Mouse (Mus musculus) midbrain, embryonic 15.5 days (tissue): ENCODE data around the gene Fmo5. TPM values are rescaled to one million over a fixed set of nuclear protein-coding genes. Genes with fewer than 3 reads are reported as not detected.

ENCODE experiments used
- ATAC-seq: fragments of 200-750 bp; cut with Nextera tagmentation; replicated peaks from 2 replicates; pipeline ENCODE4 v1.8.0; 2017; ENCODE audit warnings: moderate TSS enrichment
- H3K27ac ChIP-seq: fragments of 300-500 bp; sonication (generic); 2 replicates; pipeline ENCODE4 v1.5.1; 2015; ENCODE audit warnings: mild to moderate bottlenecking, inconsistent platforms
- H3K27me3 ChIP-seq: fragments of 300-500 bp; sonication (generic); replicated peaks from 2 replicates; pipeline ENCODE4 v1.6.1; 2015; ENCODE audit warnings: inconsistent platforms
- H3K36me3 ChIP-seq: fragments of 300-500 bp; sonication (generic); replicated peaks from 2 replicates; pipeline ENCODE4 v1.6.1; 2015; ENCODE audit warnings: inconsistent platforms
- H3K4me1 ChIP-seq: fragments of 300-500 bp; sonication (generic); 2 replicates; pipeline ENCODE4 v1.6.1; 2015; ENCODE audit warnings: inconsistent platforms
- H3K4me2 ChIP-seq: fragments of 300-500 bp; sonication (generic); 2 replicates; pipeline ENCODE4 v1.6.1; 2015; ENCODE audit warnings: inconsistent platforms, mild to moderate bottlenecking, moderate library complexity
- H3K4me3 ChIP-seq: fragments of 300-500 bp; sonication (generic); 2 replicates; pipeline ENCODE4 v1.5.1; 2015; ENCODE audit warnings: mild to moderate bottlenecking, inconsistent platforms
- H3K9ac ChIP-seq: fragments of 300-500 bp; sonication (generic); 2 replicates; pipeline ENCODE4 v1.6.1; 2015; ENCODE audit warnings: mild to moderate bottlenecking, inconsistent platforms
- H3K9me3 ChIP-seq: fragments of 300-500 bp; sonication (generic); 2 replicates; pipeline ENCODE4 v1.6.1; 2016; ENCODE audit warnings: inconsistent platforms
- WGBS: fragments of 180-500 bp; shearing (Covaris S2); methylation state at CpG from one replicate; pipeline ENCODE4 v1.1.7; 2015; ENCODE audit warnings: mixed read lengths; 5-methylcytosine and 5-hydroxymethylcytosine counted together
- polyA plus RNA-seq: library from polyadenylated mRNA; unstranded; fragments of >200 nt; fragmentation: Nextera tagmentation; extraction: Ambion mirVana; gene quantifications from 2 replicates; pipeline ENCODE4 v1.2.1, GENCODE M21; 2015

Gene Fmo5
- polyA plus RNA-seq, 1 experiment from 2014 or later = 0.89 TPM

DNA sequence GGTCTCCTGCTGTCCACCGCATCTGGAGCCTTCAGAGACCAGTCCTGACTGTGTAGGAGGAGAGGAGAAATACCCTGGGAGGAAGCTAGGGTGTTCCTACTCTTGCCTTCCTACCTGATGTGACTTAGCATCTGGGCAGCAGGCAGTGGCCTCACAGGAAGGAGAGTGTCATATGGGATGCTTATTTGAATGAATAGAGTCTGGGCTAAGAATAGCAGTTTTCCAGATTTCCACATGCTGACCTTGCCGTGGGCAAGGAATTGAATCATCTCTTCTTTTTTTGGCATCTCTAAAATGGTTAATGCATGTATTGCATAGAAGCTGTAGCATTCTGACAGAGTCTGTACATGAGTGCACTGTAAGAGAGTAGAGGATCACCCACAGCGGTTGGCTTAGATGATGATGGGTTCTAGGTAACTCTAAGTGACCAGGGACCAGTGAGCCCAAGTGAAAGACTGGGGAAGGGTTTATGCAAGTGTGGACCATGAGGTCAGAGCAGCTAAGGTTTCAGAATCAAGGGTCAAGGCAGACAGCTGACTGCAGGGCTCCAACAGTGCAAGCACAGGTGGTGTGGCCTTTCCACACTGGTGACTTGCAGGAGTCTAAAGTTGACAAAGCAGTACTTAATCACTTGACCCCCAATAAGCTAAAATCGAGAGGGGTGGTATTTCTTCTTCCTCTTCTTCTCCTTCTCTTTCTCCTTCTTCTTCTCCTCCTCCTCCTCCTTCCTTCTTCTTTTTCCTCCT is 57.9 kb downstream of the Fmo5 start:
- no peak for ATAC-seq
- peaks cover 9% of the 10 kb centered on the region; the same call in 1 of the 2 replicates for H3K4me1 ChIP-seq
- WGBS = 76% methylated on average over 4 of the region's 4 CpGs
- no peak overlapping the region for H3K9ac ChIP-seq
- no peak overlapping the region for H3K4me2 ChIP-seq
- H3K27ac ChIP-seq = no peak overlapping the region
- peaks cover 22% of the 10 kb centered on the region for H3K27me3 ChIP-seq
- no peaks in the 10 kb centered on the region for H3K9me3 ChIP-seq
- H3K4me3 ChIP-seq = no peak overlapping the region
- H3K36me3 ChIP-seq = peaks cover 8% of the 10 kb centered on the region; the same call in 1 of the 2 replicates

DNA sequence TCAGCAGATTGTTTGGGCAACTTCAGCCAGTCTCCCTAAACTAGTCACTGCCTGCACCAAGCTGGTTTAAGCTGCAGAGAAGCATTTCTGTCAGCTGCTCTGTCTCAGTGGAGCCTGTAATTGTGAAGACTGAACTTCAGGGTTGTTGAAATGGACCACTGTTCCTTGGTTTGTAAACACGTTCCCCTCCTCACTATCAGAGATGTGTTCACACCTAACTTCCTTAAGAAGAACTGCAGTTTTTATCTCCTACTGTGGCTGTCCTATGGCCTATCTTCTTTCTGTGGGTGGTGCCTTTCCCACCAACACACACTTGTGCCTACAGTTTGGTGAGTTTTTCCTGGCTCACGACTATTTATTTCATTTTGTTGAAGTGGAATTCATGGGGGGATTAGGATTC is 60.7 kb downstream of the Fmo5 start:
- ATAC-seq = no peak
- H3K27me3 ChIP-seq = peaks cover 4% of the 10 kb centered on the region; the same call in 1 of the 2 replicates
- no peak overlapping the region for H3K9ac ChIP-seq
- no peak overlapping the region for H3K4me3 ChIP-seq
- 80% methylated on average over 2 of the region's 2 CpGs for WGBS
- no peak overlapping the region for H3K27ac ChIP-seq
- H3K4me1 ChIP-seq = no peaks in the 10 kb centered on the region
- H3K36me3 ChIP-seq = peaks cover 10% of the 10 kb centered on the region; the same call in 1 of the 2 replicates
- H3K4me2 ChIP-seq = no peak overlapping the region
- H3K9me3 ChIP-seq = no peaks in the 10 kb centered on the region

DNA sequence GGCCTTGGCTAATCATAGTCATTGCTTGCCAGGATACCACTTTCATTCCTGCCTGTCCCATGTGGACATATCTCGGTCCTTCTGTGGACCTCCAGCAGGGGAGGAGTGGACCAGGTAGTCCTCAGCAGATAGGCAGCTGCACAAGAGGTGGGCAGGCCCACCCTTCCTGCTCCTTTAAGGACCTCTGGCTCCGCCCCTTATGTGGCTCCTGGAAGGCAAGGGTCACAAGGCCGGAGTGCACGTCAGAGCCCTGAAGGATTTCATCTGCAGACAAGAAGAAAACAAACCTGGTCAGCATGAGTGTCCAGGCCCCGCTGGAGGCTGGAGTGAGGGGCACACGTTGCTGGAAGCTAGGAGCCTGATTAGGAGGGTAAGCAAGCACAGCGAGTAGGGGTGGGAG is 62.0 kb downstream of the Fmo5 start:
- WGBS = 64% methylated on average over 7 of the region's 7 CpGs
- ATAC-seq = no peak; the same call in 1 of the 2 replicates
- H3K36me3 ChIP-seq = peaks cover 14% of the 10 kb centered on the region; the same call in 1 of the 2 replicates
- H3K9ac ChIP-seq = no peak overlapping the region
- H3K27ac ChIP-seq = no peak overlapping the region
- H3K4me2 ChIP-seq = no peak overlapping the region
- H3K9me3 ChIP-seq = no peaks in the 10 kb centered on the region
- no peak overlapping the region for H3K4me3 ChIP-seq
- H3K27me3 ChIP-seq = no peaks in the 10 kb centered on the region
- no peaks in the 10 kb centered on the region for H3K4me1 ChIP-seq

DNA sequence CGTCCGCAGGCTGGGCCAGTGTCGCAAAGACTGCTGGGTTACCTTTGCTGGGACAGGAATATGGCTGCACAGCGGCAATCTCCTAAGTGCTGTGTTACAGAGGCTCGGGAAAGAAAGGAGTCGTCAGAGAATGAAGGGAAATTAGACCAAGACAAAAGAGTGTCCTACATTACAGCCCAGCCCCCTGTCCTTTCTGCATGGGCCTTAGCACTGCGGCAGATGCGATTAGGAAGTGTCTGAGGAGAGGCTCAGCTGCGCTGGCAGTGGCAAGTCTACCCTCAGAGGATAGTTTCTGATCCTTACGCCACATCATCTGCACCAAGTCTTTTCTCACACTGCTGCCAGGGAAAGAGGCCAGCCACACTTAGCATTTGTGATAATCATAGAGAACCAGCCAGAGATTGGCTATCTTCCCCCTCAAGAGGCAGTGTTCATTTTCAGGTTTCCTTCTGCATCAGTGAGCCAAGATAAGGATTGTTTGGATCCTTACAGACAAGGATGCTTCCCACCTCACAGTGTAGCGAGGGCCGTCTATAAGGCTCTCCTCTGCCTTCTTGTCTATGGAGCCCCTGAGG is 62.9 kb downstream of the Fmo5 start:
- Histone ChIP-seq H3K27me3 (no peaks in the 10 kb centered on the region), H3K36me3 (peaks cover 14% of the 10 kb centered on the region; the same call in 1 of the 2 replicates), H3K27ac (no peak overlapping the region), H3K9ac (no peak overlapping the region), H3K4me2 (no peak overlapping the region), H3K9me3 (no peaks in the 10 kb centered on the region), H3K4me3 (no peak overlapping the region), H3K4me1 (no peaks in the 10 kb centered on the region)
- no peak for ATAC-seq
- 57% methylated on average over 12 of the region's 12 CpGs for WGBS

DNA sequence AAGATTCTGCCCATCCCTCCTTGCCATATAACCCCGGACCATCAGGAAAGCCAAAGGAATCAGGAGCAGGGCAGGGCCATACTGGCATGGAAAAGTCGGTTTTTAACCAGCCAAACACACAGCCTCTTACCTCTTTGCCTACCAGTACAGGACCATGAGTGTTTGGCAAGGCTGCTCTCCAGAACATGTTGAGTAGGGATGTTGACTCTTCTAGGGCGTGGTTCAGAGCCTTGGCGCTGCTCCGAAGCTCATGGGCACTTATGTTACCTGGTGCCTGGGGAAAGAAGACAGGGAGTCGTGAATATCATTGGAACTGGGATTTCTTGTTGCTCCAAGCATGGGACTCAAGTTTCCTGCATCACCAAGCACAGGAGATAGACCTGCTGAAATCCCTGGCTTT is 65.2 kb downstream of the Fmo5 start:
- H3K36me3 ChIP-seq = peaks cover 14% of the 10 kb centered on the region; the same call in 1 of the 2 replicates
- WGBS = 88% methylated on average over 6 of the region's 6 CpGs
- no peak for ATAC-seq

DNA sequence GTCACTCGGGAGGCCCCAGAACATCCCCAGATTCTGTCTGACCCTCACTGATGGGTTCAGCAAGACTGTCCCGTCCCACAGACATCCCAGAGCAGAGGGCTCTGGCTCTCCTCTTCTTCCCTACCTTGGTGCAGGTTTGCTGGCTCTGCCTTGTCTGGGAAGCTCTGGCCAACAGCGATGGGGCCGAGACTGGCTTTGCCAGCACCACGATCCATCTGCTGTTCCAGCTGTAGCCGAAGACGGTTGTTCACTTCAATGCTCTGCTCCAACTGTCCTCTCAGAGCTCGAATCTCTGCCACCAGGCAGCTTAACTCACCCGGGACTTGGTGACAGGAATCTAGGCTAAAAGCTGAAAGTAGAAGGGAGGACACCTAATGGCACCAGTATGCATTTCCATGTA is 68.3 kb downstream of the Fmo5 start:
- Histone ChIP-seq H3K9me3 (no peaks in the 10 kb centered on the region), H3K27ac (no peak overlapping the region), H3K27me3 (no peaks in the 10 kb centered on the region), H3K4me1 (no peaks in the 10 kb centered on the region), H3K4me2 (no peak overlapping the region), H3K4me3 (no peak overlapping the region), H3K9ac (no peak overlapping the region), H3K36me3 (peaks cover 12% of the 10 kb centered on the region; the same call in 1 of the 2 replicates)
- ATAC-seq = no peak
- 88% methylated on average over 9 of the region's 9 CpGs for WGBS

More for the DNA sequence above, 65.2 kb downstream of the Fmo5 start:
- Histone ChIP-seq H3K27ac (no peak overlapping the region), H3K9ac (no peak overlapping the region), H3K4me1 (no peaks in the 10 kb centered on the region), H3K4me2 (no peak overlapping the region), H3K4me3 (no peak overlapping the region), H3K9me3 (no peaks in the 10 kb centered on the region), H3K27me3 (no peaks in the 10 kb centered on the region)

DNA sequence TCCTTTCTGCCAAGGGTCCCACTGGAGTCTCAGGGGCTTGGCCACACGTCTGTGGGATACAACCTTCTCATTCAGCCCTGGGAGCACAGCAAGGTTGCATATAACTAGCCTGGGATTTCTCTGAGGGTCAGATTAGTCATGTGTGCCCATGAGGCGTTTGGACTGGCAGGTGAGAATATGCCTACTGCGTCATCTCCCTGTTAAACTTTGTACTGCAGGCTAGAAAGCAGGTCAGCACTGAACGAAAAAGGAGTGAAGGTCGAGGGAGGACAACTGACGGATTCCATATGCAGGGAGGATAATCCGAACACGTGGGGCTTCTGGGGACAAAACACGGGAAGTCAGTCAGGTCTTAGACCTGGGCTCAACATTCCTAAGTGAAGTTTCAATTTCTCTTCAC is 68.7 kb downstream of the Fmo5 start:
- H3K36me3 ChIP-seq = peaks cover 12% of the 10 kb centered on the region; the same call in 1 of the 2 replicates
- no peak for ATAC-seq
- 83% methylated on average over 9 of the region's 9 CpGs for WGBS

DNA sequence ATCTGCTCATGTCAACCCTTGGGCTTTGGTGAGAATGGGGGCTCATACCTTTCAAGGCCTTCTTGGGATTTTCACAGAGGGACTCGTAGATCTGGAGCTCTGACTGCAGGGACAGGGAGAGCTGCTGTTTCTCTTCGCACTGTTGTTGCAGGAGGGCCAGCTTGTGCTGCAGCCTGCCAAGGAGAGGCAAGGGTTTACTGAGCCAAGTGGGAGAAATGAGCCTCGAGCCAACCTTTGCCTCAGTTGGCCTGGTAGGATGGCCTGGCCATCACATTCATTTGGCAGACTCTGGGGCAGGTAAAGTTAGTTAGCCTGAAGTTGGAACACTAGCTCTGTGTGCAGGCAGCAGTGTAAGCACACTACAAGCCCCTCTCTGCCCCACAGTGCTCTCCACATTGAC is 70.5 kb downstream of the Fmo5 start:
- no peak for ATAC-seq
- Histone ChIP-seq H3K9me3 (no peaks in the 10 kb centered on the region), H3K4me1 (no peaks in the 10 kb centered on the region), H3K4me2 (no peak overlapping the region), H3K36me3 (peaks cover 10% of the 10 kb centered on the region; the same call in 1 of the 2 replicates), H3K27me3 (no peaks in the 10 kb centered on the region), H3K4me3 (no peak overlapping the region), H3K27ac (no peak overlapping the region), H3K9ac (no peak overlapping the region)
- WGBS = 81% methylated on average over 3 of the region's 3 CpGs

More for the DNA sequence above, 68.7 kb downstream of the Fmo5 start:
- no peaks in the 10 kb centered on the region for H3K27me3 ChIP-seq
- no peak overlapping the region for H3K9ac ChIP-seq
- H3K27ac ChIP-seq = no peak overlapping the region
- no peaks in the 10 kb centered on the region for H3K9me3 ChIP-seq
- no peaks in the 10 kb centered on the region for H3K4me1 ChIP-seq
- no peak overlapping the region for H3K4me3 ChIP-seq
- H3K4me2 ChIP-seq = no peak overlapping the region

DNA sequence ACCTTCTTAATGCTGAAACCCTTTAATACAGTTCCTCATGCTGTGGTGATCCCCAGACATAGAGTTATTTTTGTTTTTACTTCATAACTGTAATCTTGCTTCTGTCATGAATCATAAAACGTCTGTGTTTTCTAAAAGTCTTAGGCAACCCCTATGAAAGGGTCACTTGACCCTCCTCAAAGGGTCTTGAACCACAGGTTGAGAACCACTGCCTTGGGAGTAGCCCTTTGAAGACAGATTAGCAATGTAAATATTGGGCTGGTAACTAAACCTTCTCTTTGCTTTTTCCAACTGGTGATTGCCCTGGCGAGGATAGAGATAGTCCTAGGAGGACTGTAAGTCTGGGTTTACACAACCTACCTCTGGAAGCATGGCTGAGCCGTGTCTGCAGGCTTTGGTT is 72.6 kb downstream of the Fmo5 start:
- no peaks in the 10 kb centered on the region for H3K27me3 ChIP-seq
- no peak overlapping the region for H3K27ac ChIP-seq
- H3K9me3 ChIP-seq = no peaks in the 10 kb centered on the region
- WGBS = 62% methylated on average over 3 of the region's 3 CpGs
- no peak overlapping the region for H3K9ac ChIP-seq
- no peak overlapping the region for H3K4me2 ChIP-seq
- peaks cover 6% of the 10 kb centered on the region; the same call in 1 of the 2 replicates for H3K36me3 ChIP-seq
- H3K4me1 ChIP-seq = no peaks in the 10 kb centered on the region
- no peak for ATAC-seq
- no peak overlapping the region for H3K4me3 ChIP-seq

DNA sequence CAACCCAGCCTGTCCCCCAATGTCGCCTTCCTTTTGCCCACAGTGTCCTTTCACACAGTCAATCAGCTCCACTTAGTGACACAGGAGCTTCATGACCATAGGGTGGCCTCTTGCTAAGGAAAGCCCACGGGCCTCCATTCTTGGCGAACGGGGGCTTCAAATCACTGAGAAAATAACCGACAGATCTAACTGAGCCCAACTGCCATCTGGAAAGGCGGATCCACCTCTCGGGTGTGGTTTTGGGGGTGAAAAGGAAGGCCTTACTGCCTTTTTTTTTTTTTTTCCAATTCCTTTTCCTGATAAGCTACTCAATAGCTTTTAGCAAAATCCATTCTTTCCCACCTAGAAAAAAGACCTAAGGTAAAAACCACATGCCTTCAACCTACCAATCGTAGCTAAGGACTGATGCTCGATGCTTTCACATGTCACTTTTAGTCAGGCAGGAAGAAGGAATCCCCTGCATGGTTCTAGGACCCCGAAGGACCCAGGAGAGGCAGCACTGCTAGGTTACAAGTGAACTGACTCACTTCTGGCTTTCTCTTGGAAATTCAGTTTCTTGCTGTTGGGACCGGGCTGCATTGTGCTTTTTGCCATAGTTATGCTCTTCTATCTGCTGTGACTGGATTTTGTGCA is 74.0 kb downstream of the Fmo5 start:
- no peak overlapping the region for H3K27ac ChIP-seq
- no peak overlapping the region for H3K4me2 ChIP-seq
- no peaks in the 10 kb centered on the region for H3K4me1 ChIP-seq
- no peak overlapping the region for H3K4me3 ChIP-seq
- no peaks in the 10 kb centered on the region for H3K27me3 ChIP-seq
- no peak for ATAC-seq
- peaks cover 6% of the 10 kb centered on the region; the same call in 1 of the 2 replicates for H3K36me3 ChIP-seq
- 91% methylated on average over 11 of the region's 11 CpGs for WGBS
- H3K9me3 ChIP-seq = no peaks in the 10 kb centered on the region
- no peak overlapping the region for H3K9ac ChIP-seq
